Mouse (Mus musculus) adrenal gland, postnatal 25 days (tissue): ENCODE measurements around the gene Hoxb1. TPM values are rescaled to one million over a fixed set of nuclear protein-coding genes. Genes with fewer than 3 reads are reported as not detected.
A peak's percentile ranks its signal among the peaks of the same experiment; 100 is the strongest.

Experiments used
- DNase-seq: peaks from one replicate; pipeline ENCODE4 v3.0.0; 2021; ENCODE audit warnings: mixed read lengths
- long read RNA-seq: library from polyadenylated mRNA; stranded (forward); transcript quantifications from one replicate; pipeline ENCODE4 v2.0.0, GENCODE M21; 2021
- total RNA-seq: library from RNA; stranded (reverse); gene quantifications from 2 replicates; pipeline ENCODE4 v1.2.3, GENCODE M21; 2021

Gene Hoxb1
- total RNA-seq: not detected in 2 replicates
- long read RNA-seq: 0 reads

DNA sequence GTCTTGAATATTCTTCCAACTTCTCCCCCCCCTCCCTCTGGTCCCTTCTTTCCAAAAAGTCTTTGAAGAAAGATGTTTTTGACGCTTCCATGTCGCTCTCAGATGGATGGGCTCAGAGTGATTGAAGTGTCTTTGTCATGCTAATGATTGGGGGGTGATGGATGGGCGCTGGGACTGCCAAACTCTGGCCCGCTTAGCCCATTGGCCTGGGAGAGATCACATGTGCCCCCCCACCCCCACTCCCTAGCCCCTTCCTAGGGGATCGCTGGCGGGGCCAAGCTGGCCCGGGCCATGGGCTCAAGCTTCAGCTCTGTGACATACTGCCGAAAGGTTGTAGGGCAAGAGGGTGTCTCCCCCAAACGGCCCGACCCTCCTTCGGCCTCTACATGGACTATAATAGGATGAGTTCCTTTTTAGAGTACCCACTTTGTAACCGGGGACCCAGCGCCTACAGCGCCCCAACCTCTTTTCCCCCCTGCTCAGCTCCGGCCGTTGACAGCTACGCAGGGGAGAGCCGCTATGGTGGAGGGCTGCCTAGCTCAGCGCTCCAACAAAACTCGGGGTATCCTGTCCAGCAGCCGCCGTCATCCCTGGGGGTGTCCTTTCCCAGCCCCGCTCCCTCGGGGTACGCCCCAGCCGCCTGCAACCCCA lies at the start of gene Hoxb1:
Gene Hoxb1, plus strand, starts transcription at position 312 of the 651 bp plus-strand sequence.
- no peak for DNase-seq

DNA sequence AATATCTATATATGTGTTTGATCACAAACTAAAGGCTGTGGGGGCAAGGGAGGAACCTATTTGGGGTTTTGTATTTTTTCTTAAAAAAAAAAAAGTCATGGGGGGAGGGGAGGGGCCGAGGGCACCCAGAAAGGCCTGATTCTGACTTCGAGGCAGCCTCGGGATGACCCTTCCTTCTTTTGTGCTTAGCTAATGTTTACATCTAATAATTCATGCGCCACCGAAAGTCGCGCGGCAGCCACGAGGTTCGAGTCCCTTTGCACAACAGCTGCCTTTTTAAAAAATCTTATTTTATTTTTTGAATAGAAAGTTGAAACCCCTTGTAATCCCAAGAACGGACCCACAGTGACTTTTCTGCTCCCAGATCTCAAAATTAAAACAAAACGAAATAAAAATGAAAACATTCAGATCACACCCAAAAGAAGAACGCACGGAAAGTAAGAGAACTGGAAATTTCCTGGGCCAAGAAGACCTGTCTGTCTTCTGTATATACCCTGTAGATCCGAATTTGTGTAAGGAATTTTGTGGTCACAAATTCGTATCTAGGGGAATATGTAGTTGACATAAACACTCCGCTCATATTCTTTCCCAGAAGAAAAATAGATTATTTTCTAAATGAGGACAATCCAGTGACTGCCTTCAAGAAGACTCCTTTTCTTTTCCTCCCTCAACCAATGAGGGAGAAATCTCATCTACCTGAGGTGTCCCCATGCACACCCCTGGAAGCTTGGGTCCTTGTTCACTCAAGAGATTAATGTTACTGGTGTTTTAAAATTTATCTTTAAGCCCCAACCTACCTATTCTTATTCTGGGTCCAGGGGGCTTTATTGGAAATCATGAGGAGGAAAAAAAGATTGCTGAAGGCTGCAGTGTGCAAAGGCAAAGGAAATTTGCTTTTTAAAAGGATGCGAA lies 48.6 kb upstream of the Hoxb1 start:
- DNase-seq: no peak

DNA sequence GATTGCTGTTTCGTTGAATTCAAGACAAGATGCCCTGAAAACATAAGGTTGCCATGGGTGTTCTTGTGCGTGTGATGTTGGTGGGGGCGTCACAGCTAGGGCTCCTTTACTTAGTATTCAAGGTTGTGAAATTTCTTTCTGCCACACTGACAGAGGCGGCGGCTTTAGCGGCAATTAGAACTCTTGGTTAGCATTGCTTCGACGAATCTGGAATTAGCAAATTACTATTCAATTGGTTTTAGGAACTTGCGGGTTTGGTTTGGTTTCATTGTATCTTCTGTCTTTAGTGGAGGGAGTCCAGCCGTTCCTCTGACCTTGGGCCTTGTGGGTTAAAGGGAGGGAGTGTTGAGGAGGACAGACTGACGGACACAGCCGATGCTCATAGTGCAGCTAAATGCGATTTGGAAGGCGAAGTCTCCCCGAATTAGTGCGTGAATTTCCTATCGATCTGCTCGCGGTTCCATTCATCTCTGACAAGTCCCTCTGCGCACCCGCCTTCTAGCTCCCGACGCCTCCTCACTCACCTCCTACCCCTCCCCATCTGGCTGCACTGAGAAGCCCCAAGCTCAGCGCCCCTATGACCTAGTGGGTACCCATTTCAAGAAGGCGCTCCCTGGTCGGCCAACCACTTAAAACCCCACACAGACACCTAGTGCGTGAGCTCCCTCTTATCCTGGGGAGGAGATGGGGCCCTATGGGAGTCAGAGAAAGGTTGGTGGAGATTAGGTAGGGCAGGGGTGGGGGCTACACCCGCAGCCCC lies 47.8 kb upstream of the Hoxb1 start, which contains the start of gene Hoxb4:
Gene Hoxb4, plus strand, starts transcription at position 660 of the 760 bp plus-strand sequence.
- DNase-seq: no peak

DNA sequence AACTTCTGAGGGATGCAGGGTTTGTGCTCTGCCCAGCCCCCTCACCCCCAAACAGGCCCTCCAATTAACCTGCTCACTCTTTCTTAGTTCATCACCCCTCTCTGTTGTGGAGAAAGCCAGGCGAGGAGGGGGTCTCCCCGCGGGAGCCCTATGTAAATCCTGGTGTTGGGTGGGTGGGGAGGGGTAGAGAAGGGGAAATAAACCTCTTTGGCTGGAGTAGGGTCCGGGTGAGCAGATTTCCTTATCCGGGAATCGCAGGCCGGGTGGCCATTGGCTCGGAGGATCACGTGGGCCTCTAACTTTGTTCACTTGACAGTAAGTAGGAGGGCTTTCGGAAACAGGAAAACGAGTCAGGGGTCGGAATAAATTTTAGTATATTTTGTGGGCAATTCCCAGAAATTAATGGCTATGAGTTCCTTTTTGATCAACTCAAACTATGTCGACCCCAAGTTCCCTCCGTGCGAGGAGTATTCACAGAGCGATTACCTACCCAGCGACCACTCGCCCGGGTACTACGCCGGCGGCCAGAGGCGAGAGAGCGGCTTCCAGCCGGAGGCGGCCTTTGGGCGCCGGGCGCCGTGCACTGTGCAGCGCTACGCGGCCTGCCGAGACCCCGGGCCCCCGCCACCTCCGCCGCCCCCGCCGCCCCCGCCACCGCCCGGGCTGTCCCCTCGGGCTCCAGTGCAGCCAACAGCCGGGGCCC lies 47.0 kb upstream of the Hoxb1 start:
- peak; percentile 84 for DNase-seq

DNA sequence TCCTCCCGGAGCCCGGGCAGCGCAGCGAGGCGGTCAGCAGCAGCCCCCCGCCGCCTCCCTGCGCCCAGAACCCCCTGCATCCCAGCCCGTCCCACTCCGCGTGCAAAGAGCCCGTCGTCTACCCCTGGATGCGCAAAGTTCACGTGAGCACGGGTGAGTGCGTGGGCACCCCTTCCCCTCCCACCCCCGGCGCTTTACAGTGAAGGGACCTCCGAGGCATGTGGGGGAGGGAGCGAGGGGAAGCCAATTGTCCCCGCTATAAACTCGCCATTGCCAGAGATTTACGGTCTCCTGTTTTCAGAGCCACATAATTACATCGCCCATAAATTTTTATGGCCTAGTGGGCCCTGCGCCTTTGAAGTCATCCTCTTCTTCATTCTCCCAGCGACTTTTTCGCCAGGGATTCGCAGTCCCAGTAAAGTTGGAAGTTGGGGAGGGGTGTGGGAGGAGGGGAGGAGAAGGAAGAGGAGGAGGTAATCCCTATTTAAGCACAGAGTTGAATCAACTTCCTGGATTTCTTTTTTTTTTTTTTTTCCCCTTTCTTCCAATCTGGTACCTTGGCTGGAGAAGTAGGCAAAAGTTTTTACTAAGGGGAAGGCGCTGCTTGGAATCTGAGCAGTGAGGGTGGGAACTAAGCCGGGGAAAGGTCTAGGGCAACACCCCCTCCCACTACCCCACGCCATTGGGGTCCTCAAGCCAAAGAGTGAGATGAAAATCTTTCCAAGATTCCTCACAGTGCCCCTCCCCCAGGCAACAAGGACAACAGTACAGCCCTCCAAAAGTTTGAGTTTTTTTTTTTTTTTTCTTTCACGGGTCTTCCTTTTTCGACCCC lies 46.3 kb upstream of the Hoxb1 start:
- no peak for DNase-seq

DNA sequence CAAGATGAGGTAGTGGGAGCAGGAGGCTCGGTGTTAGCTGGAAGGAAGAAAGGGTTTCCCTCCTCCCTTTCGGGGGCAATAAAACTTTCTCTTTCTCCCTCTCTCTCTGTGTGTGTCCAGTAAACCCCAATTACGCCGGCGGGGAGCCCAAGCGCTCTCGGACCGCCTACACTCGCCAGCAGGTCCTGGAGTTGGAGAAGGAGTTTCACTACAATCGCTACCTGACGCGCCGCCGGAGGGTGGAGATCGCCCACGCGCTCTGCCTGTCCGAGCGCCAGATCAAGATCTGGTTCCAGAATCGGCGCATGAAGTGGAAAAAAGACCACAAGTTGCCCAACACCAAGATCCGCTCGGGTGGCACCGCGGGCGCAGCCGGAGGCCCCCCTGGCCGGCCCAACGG lies 45.6 kb upstream of the Hoxb1 start:
- DNase-seq: peak; percentile 63

DNA sequence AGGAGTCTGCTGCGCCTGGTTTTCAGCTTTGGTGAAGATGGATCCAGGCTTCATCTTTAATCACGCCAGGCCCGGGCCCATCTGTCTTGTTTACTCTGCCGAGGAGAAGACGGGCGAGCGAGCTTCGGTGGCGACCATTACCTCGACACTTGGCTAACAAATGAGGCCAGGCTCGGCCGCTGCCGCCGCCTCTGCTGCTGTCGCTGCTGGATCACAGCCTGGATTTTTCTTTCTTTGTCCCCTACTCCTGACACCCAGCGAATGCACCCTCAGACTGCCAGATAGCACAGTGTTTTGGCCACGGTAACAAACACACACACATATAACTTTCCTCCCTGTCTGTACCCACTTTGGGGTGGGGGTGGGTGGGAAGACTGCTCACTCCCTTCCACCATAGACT lies 44.9 kb upstream of the Hoxb1 start:
- DNase-seq: no peak

DNA sequence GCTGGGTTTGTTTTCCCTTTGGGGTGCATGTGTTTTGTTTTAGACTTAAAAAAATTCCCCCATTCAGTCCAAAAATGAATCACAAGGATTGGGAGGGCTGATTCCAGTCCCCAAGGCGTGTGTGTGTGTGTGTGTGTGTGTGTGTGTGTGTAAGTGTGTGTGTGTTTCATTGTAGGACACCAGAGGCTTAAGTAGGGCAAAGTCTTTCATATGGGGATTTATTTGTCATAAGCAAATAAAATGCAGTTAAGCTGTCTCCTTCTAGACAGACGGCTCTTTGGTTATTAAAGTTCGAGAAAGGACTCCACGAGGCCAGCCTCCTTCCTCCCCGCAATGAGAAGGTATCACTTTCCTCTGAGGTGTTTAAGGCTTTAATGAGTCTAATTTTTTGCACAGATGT lies 43.7 kb upstream of the Hoxb1 start:
- DNase-seq: no peak

DNA sequence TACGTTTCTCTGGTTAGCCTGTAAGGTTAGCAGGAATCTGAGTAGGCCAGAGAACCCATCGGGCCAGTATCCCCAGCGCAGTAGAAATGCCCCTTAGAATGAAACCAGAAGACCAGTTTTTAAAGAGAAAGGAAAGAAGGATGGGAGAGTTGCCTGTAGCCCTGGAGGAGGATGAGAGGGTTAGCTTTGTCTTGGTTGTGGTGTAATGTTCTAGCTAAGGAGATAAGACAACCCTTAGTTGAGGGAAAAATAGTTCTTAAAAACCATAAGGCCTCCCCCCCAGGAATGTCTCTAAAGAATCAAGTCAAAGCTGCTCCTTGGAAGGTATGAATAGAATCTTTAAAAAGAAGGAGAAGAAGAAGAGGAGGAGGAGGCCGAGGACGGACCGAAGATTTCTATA lies 42.8 kb upstream of the Hoxb1 start:
- DNase-seq: no peak

DNA sequence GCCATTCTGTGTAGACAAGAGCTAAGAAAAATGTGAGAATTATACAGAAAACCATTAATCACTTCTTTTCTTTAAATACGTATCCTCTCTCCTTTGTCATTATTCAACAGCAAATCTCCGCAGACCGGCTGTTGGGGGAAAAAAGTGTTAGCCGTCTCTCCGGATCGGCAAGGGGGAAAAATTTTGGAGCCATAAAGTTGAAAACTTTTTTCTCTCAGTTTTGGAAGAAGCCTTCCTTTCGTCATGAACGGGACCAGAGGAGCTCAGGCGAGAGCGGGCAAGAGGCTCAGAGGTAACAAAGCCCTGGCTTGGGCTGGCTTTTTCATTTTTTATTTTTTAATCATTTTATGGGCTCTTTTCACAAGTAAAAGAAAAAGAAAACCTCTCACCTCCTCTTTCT lies 42.4 kb upstream of the Hoxb1 start, which contains the start of gene Hoxb3:
Gene Hoxb3, plus strand, starts transcription at position 173 of the 400 bp plus-strand sequence.
- no peak for DNase-seq

DNA sequence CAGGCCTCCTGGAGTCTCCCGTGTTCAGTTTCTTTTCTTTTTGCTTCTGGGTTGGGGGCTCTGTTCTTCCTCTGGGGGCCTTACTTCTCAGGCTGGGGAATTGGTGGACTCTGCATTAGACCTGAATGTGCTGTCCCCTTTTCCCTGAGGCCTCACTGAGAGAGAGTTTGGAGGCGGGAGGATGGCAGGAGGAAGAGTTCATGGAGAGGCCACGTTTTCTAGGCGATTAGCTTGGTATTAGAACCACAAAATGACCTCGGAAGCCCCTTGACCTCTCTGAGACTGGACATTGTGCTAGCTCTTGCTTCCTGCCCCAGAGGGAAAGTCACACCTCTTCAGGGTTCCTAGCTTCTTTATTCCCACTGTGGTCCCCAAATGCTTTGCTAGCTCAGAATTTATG lies 41.4 kb upstream of the Hoxb1 start:
- DNase-seq: no peak

DNA sequence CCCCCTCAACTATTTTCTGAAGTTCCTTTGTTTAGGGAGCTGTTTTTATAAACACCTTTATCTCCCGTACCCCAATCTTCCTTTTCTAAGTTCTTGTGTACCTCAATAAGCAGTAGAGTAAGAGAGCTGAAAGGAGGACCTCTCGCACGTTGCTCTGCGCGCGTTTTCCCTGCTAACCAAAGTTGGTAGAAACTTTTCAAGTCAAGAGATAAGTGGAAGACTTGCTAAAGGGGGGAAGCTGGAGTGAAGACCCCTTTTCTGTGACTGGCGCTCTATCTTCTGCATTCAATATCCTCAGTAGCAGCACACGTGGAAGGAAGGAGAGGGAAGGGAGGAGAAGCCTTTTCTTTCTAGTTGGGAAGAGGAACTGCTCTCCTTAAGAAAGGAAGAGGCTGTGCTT lies 40.6 kb upstream of the Hoxb1 start:
- DNase-seq: no peak

DNA sequence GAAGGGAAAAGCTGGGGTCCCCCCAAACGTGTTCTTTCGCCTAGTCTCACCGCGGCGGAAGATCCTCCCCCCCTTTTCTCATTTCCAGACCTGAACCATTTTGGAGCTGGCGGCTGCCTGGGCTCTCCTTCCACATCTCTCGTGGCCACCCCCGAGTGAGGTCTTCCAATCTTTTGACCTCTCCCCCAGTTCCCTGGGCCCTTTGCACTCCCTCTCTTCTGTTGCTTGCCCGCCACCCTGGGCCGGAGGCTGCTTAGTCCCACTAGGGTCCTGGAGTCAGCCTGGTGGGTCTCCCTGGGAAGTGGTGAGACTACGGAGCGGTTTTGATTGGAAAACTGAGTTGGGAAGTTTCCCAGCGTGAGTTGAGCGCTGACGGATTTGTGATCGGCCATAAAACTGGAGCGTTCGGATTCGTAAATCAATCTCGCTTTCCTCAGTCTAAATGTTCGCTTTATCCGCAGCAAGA lies 39.8 kb upstream of the Hoxb1 start:
- DNase-seq: no peak

DNA sequence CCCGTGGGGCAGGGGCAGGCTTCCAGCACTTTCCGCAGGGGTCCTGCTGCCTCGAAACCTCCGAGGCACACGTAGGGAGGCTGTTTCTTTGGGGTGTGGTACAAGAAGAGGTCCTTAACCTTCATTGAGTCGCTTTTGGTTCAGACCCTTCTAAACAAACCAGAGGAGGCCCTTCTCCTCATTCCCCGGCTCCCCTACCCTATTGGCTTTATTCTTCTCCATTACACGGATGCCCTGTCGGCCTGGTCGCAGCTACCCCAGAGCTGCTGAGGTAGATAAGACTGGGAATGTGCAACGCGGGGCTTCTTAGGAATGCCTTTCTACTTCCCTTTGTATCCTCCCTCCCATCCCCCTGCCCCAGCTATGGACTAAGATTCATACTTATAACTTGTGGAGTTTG lies 38.8 kb upstream of the Hoxb1 start:
- DNase-seq: no peak

DNA sequence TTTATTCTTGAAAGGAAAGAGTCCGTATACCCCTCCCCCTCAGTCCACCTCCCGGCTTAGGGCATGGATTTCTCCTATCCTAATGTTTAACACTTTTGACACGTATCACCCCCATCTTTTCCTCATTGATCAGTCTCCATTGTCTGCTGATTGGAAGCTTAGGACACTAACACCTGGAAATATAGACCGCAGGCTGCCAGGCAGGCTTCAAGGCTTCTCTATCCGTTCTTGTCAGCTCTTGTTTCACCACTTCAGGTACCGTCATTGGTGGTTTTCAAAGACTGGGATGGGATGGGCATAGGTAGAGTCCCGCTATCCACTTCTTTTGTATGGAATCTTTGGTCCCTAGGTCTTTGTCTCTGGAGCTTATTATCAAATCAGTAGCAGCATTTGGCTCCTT lies 38.4 kb upstream of the Hoxb1 start:
- DNase-seq: no peak

DNA sequence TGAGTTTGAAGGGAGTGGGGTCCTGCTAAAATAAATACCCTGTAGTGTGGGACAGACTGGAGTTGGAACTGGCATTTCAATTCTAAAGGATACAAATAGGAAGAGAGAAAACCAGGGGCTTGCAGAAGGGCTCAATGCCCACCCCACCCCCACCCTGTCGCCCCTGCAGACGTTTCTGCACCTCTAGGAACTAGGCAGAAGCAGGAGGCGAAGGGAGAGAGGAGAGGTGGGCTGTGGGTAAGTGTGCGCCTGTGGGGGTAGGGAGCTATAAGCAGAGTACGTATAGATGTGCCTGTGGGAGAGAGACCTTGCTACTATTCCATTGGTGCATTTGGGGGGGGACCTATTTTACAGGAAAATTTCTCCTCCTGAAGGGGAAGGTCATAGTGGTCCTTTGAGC lies 37.8 kb upstream of the Hoxb1 start:
- DNase-seq: no peak

DNA sequence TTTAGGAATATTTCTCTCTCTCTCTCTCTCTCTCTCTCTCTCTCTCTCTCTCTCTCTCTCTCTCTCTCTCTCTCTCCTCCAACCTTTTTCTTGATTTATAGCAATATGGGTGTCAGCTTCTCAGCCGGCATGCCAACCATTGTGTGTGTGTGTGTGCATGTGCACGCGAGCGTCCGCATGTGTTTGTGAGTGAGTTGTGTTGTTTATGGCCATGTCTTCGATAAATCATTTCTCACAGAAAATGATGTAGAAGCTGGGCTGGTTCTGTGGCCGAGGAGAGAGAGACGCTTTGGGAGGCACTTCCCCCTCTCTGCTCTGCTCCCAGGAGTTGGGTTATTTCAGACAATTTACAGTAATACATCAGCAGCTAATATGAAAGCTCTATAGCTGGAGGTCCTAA lies 36.9 kb upstream of the Hoxb1 start:
- no peak for DNase-seq

DNA sequence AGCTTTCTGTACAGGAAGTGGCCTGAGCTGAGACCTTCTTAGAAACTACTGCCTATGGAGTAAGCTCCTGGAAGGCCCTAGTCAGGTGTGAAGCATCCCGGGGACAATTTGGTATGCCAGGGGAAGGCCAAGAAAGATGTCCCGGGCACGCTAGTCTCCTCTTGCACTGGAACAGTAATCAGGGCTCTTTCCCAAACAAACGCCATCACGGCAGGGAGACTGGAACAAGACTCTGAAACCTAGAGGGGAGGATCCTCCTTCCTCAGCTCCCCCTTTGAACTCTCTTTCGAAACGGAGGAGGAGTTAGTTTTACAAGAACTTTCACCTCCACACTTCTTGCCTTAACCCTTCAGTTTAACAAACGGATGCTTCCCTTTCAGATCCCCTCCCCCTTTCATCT lies 33.4 kb upstream of the Hoxb1 start:
- no peak for DNase-seq

DNA sequence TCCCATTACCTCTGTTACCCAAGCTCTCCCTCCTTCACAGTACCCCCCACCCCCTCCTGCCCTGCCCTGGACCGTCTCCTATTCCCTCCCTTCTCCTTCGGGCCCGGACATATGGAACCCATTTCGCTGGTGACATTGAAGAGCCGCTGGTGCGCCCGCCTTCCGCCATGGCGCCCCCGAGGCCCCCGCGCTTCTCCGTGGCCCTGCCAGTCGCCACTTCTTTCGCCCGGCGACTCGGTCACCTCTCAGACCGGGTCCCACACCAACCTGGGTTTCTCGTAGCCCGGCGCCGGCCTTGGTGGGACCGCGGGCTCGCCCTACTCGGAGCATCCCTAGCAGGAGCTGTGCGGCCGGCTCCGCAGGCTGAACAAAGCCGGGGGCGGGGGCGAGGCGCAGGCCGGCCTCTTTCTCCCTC lies 32.9 kb upstream of the Hoxb1 start:
- no peak for DNase-seq

DNA sequence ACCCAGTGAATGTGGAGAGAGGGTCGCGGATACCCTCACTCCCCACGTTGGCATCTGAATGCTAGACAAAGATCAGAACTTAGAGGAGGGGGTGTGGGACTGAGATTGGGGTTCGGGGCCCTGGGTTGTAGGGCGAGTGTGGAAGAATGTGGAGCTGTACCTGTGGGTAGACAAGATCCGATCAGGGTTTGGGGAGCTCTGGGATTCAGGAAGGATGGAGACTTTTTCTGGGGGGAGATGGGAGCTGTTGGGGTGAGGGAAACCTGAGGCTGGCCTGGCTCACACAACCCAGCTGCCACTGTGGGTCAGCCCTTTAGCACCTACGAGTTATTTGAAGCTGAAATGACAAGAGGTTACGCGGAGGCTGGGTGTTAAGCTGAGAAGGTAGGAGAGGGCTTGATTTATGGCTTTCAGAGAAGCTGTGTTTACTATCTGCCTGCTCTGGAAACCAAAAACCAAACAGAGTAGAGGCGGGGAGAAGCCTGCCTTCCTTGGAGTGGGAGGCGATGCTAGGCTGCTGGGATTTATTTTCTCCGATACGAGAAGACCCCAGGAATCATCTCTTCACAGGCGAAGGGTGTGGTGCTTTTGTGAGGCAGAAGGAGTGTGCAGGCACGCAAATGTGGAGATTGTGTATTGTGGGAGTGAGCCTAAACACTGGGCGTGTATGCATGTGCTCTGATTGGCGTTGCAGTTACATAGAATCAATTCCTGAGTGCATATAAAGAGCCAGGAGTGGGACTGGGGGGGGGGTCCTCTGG lies 32.1 kb upstream of the Hoxb1 start:
- DNase-seq: no peak
